Mouse (Mus musculus): Measurements from ENCODE around the gene 6330409D20Rik. TPM values are rescaled to one million over a fixed set of nuclear protein-coding genes. Genes with fewer than 3 reads are reported as not detected.

The 6330409D20Rik gene
- total RNA-seq, 2 experiments from 2014 or later = 1.2 to 1.3 TPM

- DNase-seq = no peak
Measured at GRCm38 (mm10) chr2:32722581-32722980, 18.2 kb downstream of the 6330409D20Rik start.

GRCm38 (mm10) chr2:32722046-32722445, 18.8 kb downstream of the 6330409D20Rik start:
- no peak for DNase-seq

GRCm38 (mm10) chr2:32720681-32721229, 20.1 kb downstream of the 6330409D20Rik start, which contains the start of gene Sh2d3c:
Gene Sh2d3c, plus strand, starts transcription at chr2:32721055.
- DNase-seq = no peak

- no peak for DNase-seq
Measured at GRCm38 (mm10) chr2:32720053-32720452, 20.8 kb downstream of the 6330409D20Rik start.

- peak; percentile 33 to 38 for DNase-seq
Measured at GRCm38 (mm10) chr2:32718761-32719160, 22.1 kb downstream of the 6330409D20Rik start.

- no peak for DNase-seq
Measured at GRCm38 (mm10) chr2:32714987-32715425, 25.8 kb downstream of the 6330409D20Rik start.

- no peak for DNase-seq
Measured at GRCm38 (mm10) chr2:32714117-32714986, 26.5 kb downstream of the 6330409D20Rik start.

GRCm38 (mm10) chr2:32712934-32713817, 27.6 kb downstream of the 6330409D20Rik start, which contains the start of gene Cdk9:
Gene Cdk9, minus strand, starts transcription at chr2:32713076.
- peak; percentile 93 to 95 for DNase-seq

GRCm38 (mm10) chr2:32712586-32712933, 28.3 kb downstream of the 6330409D20Rik start:
- DNase-seq = peak in 1 of 2 experiments; percentile 94

GRCm38 (mm10) chr2:32712108-32712551, 28.7 kb downstream of the 6330409D20Rik start:
- peak; percentile 47 to 53 for DNase-seq

- DNase-seq = no peak
Measured at GRCm38 (mm10) chr2:32711301-32712056, 29.3 kb downstream of the 6330409D20Rik start.

- no peak for DNase-seq
Measured at GRCm38 (mm10) chr2:32710425-32710824, 30.4 kb downstream of the 6330409D20Rik start.

- no peak for DNase-seq
Measured at GRCm38 (mm10) chr2:32709521-32710137, 31.2 kb downstream of the 6330409D20Rik start.

GRCm38 (mm10) chr2:32708643-32709042, 32.2 kb downstream of the 6330409D20Rik start:
- peak in 1 of 2 experiments; percentile 29 for DNase-seq

GRCm38 (mm10) chr2:32706971-32707370, 33.8 kb downstream of the 6330409D20Rik start:
- no peak for DNase-seq

GRCm38 (mm10) chr2:32705018-32705417, 35.8 kb downstream of the 6330409D20Rik start:
- no peak for DNase-seq

- no peak for DNase-seq
Measured at GRCm38 (mm10) chr2:32704021-32704421, 36.8 kb downstream of the 6330409D20Rik start, which contains the start of gene Fpgs. Gene Fpgs, minus strand, starts transcription at chr2:32704145.

- DNase-seq = no peak
Measured at GRCm38 (mm10) chr2:32703046-32703445, 37.8 kb downstream of the 6330409D20Rik start.

GRCm38 (mm10) chr2:32700966-32701743, 39.7 kb downstream of the 6330409D20Rik start:
- no peak for DNase-seq

- DNase-seq = no peak
Measured at GRCm38 (mm10) chr2:32699680-32700079, 41.1 kb downstream of the 6330409D20Rik start.

Measured in layer of hippocampus, postnatal 36 days (tissue).